Mouse (Mus musculus) bone marrow macrophage, adult 2 months (primary cell): ENCODE measurements at regions not wholly inside any gene's neighbourhood (a gene's known extent, or its start where the extent isn't known, plus 50 kb on each side); places are given as distances from the start of the nearest gene placed in this dataset.

Experiments
- CTCF ChIP-seq: IDR thresholded peaks from 2 replicates; pipeline ENCODE4 v1.5.1; 2012; ENCODE audit warnings: low read depth, mild to moderate bottlenecking, low read length, moderate library complexity
- POLR2A ChIP-seq: IDR thresholded peaks from 2 replicates; pipeline ENCODE4 v1.6.1; 2012; ENCODE audit warnings: mild to moderate bottlenecking, low read depth, low read length, borderline replicate concordance

DNA sequence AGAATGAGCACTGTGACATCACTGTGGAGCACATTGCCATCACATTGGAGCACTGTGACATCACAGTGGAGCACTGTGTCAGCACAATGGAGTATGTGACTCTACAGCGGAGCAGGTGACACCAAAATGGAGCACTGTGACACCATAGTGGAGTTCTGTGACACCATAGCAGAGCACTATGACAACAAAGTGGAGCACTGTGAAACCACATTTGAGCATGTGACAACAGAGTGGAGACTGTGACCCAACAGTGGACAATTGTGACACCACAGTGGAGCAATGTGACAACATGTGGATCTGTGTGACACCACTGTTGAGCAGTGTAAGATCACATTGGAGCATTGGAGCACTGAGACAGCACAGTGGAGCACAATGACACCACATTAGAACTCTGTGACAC lies 87.2 kb upstream of the Vmn1r2 start:
- TF ChIP-seq CTCF (no peak), POLR2A (no peak)
